In genomic region chr9:51977439-51978000, GRCm38 (mm10) we compare ENCODE assay signal across 8 mouse cellular contexts. TPM values are rescaled to one million over a fixed set of nuclear protein-coding genes. Genes with fewer than 3 reads are reported as not detected.
DNase-seq lines count a peak whose midpoint lies in the region; ATAC-seq and TF ChIP-seq lines count a peak whose summit lies in the region.

No protein-coding gene starts in this region.

- CTCF ChIA-PET in Patski (lab: Charles Lee) = interaction anchor here (0.6 to 2.2 kb wide), 14 partner anchors 10 to 311 kb away, joined by 3 to 12 read pairs (median 4); no protein-coding TSS in a partner anchor

- peak; percentile 96 for TF ChIP-seq CTCF in Patski (IDR thresholded peaks at IDR 0.05)

- no peak overlapping the region for H3K4me3 ChIP-seq in hindbrain, embryonic 14.5 days (replicated peaks; ENCODE audit: low read length)

- in situ Hi-C loops in Patski (cut with MboI; ENCODE audit: low pct_unique_long_range_greater_than_20kb) = loop anchor here (5.0 to 10.0 kb wide), 2 partner anchors 117 to 310 kb away; no protein-coding TSS in a partner anchor

- ATAC-seq in Patski = peak; percentile 90
- peak; percentile 77 for ATAC-seq in hindbrain, embryonic 14.5 days (ENCODE audit: low FRiP score)

- DNase-seq in Patski (ENCODE audit: low read depth, low spot score) = no peak
- peak; percentile 88 to 89 for DNase-seq in cerebellum, postnatal 14 days
- DNase-seq in frontal cortex, postnatal 25 days (ENCODE audit: low spot score in 2 of 2) = peak; percentile 77 to 82
- peak; percentile 80 for DNase-seq in hindbrain, embryonic 14.5 days (ENCODE audit: low spot score)
- peak; percentile 69 to 88 for DNase-seq in layer of hippocampus, postnatal 25 days (ENCODE audit: extremely low spot score in 1 of 2, low spot score in 1 of 2)
- DNase-seq in lung, postnatal 25 days (ENCODE audit: low spot score) = peak; percentile 86
- peak; percentile 79 for DNase-seq in right cerebral cortex, adult 18-20 months
- DNase-seq in urinary bladder, adult 18-20 months (ENCODE audit: low spot score in 2 of 2) = peak; percentile 69 to 77

- 42% methylated on average over 5 of the region's 5 CpGs for WGBS in hindbrain, embryonic 14.5 days

- H3K4me2 ChIP-seq in hindbrain, embryonic 14.5 days (replicated peaks) = no peak overlapping the region

- POLR2A ChIA-PET in Patski (lab: Charles Lee) = interaction anchor here (1.1 to 1.4 kb wide), 2 partner anchors 12 to 15 kb away, joined by 3 to 4 read pairs; partner anchors contain the start of gene Fdx1

- H3K9ac ChIP-seq in hindbrain, embryonic 14.5 days = no peak overlapping the region

- no peak overlapping the region for H3K27ac ChIP-seq in hindbrain, embryonic 14.5 days

- H3K27me3 ChIP-seq in Patski = no peaks in the 10 kb centered on the region
- H3K27me3 ChIP-seq in hindbrain, embryonic 14.5 days (ENCODE audit: control insufficient read depth, insufficient read depth, low read length) = no peaks in the 10 kb centered on the region

- no peaks in the 10 kb centered on the region for H3K9me3 ChIP-seq in hindbrain, embryonic 14.5 days (ENCODE audit: control insufficient read depth, low read length)

- H3K4me1 ChIP-seq in hindbrain, embryonic 14.5 days (replicated peaks; ENCODE audit: control insufficient read depth, insufficient read depth, low read length) = no peaks in the 10 kb centered on the region

- H3K36me3 ChIP-seq in hindbrain, embryonic 14.5 days (replicated peaks; ENCODE audit: control insufficient read depth, insufficient read depth) = no peaks in the 10 kb centered on the region

RNA-seq across cellular contexts. Expression of gene Fdx1, which starts 14.2 kb away (rescaled TPM):
- 62.4 TPM for polyA plus RNA-seq in Patski (2021)
- 40.8 and 46.1 TPM in 2 replicates for polyA plus RNA-seq in hindbrain, embryonic 14.5 days (2014; fragmentation: Nextera tagmentation; extraction: Ambion mirVana)
- total RNA-seq in layer of hippocampus, postnatal 25 days (2021) = 10 to 100 TPM; 15.8 to 22.7 TPM
